Mouse (Mus musculus): ENCODE measurements at regions not wholly inside any gene's neighbourhood (a gene's known extent, or its start where the extent isn't known, plus 50 kb on each side); places are given as distances from the start of the nearest gene placed in this dataset.

DNA sequence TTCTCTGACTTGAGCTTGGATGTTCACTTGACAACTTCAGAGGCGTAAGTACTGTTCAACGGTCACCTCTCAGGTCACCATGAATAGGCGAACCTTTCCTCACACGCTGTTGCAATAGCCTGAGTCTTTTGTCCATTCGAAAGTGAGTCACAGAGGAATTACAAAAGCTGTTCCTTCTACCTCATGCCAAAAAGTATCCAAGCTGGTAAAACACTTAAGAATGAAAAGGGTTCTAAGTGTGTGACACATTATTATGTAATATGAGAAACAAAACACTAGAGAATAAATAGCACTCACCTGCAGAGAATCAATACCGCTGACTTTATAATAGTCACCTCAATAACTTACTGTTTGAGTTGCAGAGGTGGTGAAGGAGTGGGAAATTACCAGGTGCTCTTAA lies 86.0 kb upstream of the Pbx1 start:
- DNase-seq (ENCODE audit: low spot score) = no peak

DNA sequence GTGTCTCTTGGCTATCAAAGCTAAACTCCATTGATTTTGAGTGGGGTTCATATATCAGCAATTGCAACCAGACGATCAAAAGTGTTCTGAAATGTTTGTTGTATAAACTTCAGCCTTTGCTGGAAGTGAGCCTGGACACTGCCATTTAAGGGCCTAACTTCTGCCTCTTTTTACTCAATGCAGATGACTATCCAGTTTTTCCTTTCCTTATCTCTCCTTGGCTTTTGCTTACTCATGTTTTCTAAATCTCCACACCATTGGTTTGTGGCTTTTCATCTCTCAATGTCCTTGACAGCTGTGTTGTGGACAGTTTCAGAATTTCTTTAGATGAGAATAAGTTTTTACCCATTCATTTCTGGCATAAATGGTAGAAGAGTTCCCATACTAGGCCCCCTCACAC lies 74.3 kb upstream of the Pbx1 start:
- no peak for DNase-seq (ENCODE audit: low spot score)

GRCm38 (mm10) chr1:168504773-168505172 lies 72.7 kb upstream of the Pbx1 start:
- no peak for DNase-seq (ENCODE audit: low spot score)

DNA sequence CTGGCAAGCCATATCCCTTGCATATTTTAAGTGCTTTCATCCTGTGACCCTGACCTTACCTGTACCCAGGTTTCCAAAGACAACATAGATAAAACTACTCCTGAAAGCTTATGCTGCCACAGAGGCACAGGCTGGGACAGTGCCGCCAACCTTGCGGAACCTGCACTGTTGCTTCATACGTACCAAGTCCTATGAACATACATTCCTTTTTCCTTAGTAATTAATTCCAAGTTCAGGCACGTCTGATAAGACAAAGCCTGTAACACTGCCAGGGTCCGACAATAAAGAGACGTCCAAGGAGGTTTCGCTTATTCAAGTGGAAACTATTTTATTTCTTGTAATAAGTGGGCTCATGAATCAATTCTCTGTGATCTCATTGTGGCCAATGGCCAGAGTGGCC lies 70.2 kb upstream of the Pbx1 start:
- no peak for DNase-seq (ENCODE audit: low spot score)

DNA sequence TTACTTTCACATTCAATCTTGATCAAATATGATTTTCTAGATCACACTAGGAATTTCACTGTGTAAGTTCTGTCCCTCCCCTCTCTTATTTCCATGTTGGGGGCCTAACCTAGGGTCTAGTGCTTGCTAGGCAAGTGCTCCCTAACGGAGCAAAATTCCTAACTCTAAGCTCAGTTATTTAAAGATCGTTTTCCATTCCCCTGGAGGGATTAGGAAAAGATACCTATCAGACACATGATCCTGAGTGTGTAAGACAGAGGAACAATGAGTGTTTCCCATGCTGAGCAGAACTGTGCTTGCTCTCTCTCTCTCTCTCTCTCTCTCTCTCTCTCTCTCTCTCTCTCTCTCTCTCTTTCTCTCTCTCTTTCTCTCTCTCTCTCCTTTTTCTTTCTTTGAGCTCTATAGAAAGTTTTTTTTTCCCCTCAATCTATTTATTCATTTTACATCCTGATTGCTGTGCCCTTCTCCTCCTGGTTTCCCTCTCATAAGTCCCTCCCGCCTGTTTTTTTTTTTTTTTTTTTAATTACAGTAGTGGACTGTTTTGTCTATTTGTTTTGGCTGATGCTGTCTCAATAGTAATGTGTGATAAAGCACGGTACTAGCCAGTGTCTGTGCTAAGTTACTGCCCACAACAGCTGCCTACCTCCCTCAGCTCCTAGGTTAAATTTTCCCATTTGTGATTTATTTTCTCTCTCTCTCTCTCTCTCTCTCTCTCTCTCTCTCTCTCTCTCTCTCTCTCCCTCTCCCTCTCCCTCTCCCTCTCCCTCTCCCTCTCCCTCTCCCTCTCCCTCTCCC lies 69.5 kb upstream of the Pbx1 start:
- no peak for DNase-seq (ENCODE audit: low spot score)

DNA sequence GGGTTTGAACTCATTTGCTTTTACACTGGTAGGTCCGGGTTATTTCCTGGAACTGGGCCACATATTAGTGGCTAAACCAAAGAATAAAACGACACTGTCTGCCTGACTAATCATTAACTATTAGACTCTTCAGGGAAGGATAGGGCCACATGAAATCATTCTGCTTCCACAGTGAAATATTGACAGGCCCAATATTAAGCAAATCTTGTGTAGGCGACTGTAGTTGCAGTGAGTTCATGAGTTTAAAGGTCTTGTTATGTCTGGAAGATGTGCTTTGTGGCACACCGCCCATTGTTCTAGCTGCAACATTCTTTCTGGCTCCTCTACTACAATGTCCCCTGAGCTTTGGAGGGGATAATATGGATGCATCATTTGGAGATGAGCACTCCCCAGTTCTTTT lies 65.7 kb upstream of the Pbx1 start:
- no peak for DNase-seq (ENCODE audit: low spot score)

GRCm38 (mm10) chr1:168495687-168496527 lies 63.8 kb upstream of the Pbx1 start:
- peak; percentile 7 for DNase-seq (ENCODE audit: low spot score)

GRCm38 (mm10) chr1:168487492-168487891 lies 55.4 kb upstream of the Pbx1 start:
- no peak for DNase-seq (ENCODE audit: low spot score)

DNA sequence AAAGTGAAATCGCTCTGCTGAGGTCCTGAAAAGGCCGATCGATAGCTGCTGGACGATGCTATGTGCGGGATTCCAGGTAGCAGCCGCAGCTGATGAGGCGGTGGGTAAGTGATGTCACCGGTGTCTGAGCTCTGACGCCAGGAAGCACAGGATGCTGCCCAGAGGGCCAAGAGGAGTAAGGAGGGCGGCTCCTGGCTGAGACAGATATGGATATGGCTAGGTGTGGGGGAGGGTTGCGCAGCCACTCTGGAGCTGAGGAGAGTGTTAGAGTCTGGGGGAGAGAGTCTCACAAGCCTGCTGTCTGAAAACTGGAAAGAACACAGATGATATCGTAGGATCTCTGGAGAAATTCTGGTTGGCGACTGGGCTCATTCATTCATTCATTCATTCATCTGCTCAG lies 51.6 kb upstream of the Pbx1 start:
- DNase-seq (ENCODE audit: low spot score) = no peak
